Mouse (Mus musculus): ENCODE measurements at regions not wholly inside any gene's neighbourhood (a gene's known extent, or its start where the extent isn't known, plus 50 kb on each side); places are given as distances from the start of the nearest gene placed in this dataset.

DNA sequence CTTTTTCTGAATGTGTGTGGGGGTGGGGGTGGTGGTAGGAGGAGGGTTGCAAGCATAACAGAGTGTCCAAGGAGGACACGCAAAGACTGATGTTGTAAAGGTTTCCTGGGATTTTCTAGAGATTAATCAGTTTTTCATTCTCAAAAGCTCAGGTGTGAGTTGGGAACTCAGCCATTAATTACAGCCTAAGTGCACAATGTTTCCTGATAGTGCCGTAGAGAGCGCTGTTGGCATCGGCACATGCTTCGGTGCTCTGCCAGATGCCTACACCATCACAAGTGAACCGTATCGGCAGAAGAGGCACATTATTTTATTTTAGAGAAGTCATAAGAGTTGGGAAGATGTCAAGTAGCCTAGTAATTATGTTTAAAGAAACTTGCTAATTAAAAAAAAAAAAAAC, 388.9 kb downstream of the 1700129C05Rik start:
- TF ChIP-seq MYOG (IDR thresholded peaks at IDR 0.05; ENCODE audit: control insufficient read depth, extremely low read depth, insufficient read length) (no peak), MAX (IDR thresholded peaks at IDR 0.05) (no peak), CEBPB (IDR thresholded peaks at IDR 0.05; ENCODE audit: low read depth) (no peak), FOSL1 (IDR thresholded peaks at IDR 0.05; ENCODE audit: insufficient read depth, low read length, poor library complexity, severe bottlenecking) (no peak), CTCF (IDR thresholded peaks at IDR 0.05; ENCODE audit: control insufficient read depth, insufficient read depth, insufficient read length) (no peak), MYOD1 (IDR thresholded peaks at IDR 0.05; ENCODE audit: control insufficient read depth, insufficient read length, low read depth) (no peak), USF1 (IDR thresholded peaks at IDR 0.05; ENCODE audit: low read depth) (no peak)
- Histone ChIP-seq H3K79me3 (ENCODE audit: low read depth) (no peaks in the 10 kb centered on the region), H3K4me3 (ENCODE audit: insufficient read depth, poor library complexity, severe bottlenecking) (no peak overlapping the region), H3K27me3 (ENCODE audit: control insufficient read depth, insufficient read depth, insufficient read length) (no peaks in the 10 kb centered on the region), H3K79me2 (ENCODE audit: control insufficient read depth, insufficient read depth) (no peaks in the 10 kb centered on the region), H3ac (ENCODE audit: control insufficient read depth, insufficient read length, low read depth) (no peak overlapping the region), H3K36me3 (ENCODE audit: control insufficient read depth, insufficient read depth) (no peaks in the 10 kb centered on the region)

DNA sequence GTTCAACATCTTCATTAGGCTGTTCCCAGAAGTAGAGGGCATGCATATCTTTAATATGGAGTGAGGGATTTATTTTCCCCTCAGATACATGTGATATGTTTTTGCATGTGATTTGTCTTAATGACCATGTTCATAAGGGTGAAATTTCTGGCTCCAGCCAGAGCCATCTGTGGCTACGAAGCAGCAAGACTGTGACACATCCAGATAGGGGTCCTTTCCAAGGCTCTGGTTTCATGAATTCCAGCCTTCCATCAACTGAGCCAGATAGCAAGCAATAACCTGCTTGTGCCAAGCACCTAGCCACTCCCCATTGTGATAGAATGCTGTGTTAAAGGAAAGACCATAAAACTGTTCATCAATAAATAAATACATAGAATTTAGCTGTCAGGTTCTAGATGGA, 389.6 kb downstream of the 1700129C05Rik start:
- Histone ChIP-seq H3K79me2 (ENCODE audit: control insufficient read depth, insufficient read depth) (no peaks in the 10 kb centered on the region), H3K36me3 (ENCODE audit: control insufficient read depth, insufficient read depth) (no peaks in the 10 kb centered on the region), H3K27me3 (ENCODE audit: control insufficient read depth, insufficient read depth, insufficient read length) (no peaks in the 10 kb centered on the region), H3K4me3 (ENCODE audit: insufficient read depth, poor library complexity, severe bottlenecking) (no peak overlapping the region), H3K79me3 (ENCODE audit: low read depth) (no peaks in the 10 kb centered on the region), H3ac (ENCODE audit: control insufficient read depth, insufficient read length, low read depth) (no peak overlapping the region)
- TF ChIP-seq MYOD1 (IDR thresholded peaks at IDR 0.05; ENCODE audit: control insufficient read depth, insufficient read length, low read depth), result no peak
- TF ChIP-seq MYOG (IDR thresholded peaks at IDR 0.05; ENCODE audit: control insufficient read depth, extremely low read depth, insufficient read length), result no peak
- TF ChIP-seq FOSL1 (IDR thresholded peaks at IDR 0.05; ENCODE audit: insufficient read depth, low read length, poor library complexity, severe bottlenecking), result no peak
- no peak for TF ChIP-seq USF1 (IDR thresholded peaks at IDR 0.05; ENCODE audit: low read depth)
- no peak for TF ChIP-seq CEBPB (IDR thresholded peaks at IDR 0.05; ENCODE audit: low read depth)
- no peak for TF ChIP-seq MAX (IDR thresholded peaks at IDR 0.05)
- no peak for TF ChIP-seq CTCF (IDR thresholded peaks at IDR 0.05; ENCODE audit: control insufficient read depth, insufficient read depth, insufficient read length)

DNA sequence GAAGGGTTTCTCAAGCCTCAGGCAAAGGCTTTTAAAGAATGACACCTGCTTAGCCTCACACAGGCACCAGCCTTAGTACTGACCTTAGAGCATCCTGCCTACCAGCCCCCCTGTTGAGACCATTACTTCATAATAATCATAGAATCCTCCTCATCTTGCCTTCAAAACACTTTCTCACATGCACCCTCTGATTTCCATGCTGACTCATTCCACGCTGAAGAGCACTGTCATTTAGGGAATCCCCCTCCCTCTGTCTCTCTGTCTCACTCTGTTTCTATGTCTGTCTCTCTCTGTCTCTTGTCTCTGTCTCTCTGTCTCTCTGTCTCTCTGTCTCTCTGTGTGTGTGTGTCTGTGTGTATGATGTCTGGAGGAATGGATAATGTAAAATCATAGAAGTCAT, 416.3 kb downstream of the 1700129C05Rik start:
- H3K79me3 ChIP-seq (ENCODE audit: low read depth), result no peaks in the 10 kb centered on the region
- no peak overlapping the region for H3K4me3 ChIP-seq (ENCODE audit: insufficient read depth, poor library complexity, severe bottlenecking)
- H3K27me3 ChIP-seq (ENCODE audit: control insufficient read depth, insufficient read depth, insufficient read length), result no peaks in the 10 kb centered on the region
- no peaks in the 10 kb centered on the region for H3K79me2 ChIP-seq (ENCODE audit: control insufficient read depth, insufficient read depth)
- H3K36me3 ChIP-seq (ENCODE audit: control insufficient read depth, insufficient read depth), result no peaks in the 10 kb centered on the region
- no peak overlapping the region for H3ac ChIP-seq (ENCODE audit: control insufficient read depth, insufficient read length, low read depth)
- TF ChIP-seq CEBPB (IDR thresholded peaks at IDR 0.05; ENCODE audit: low read depth) (no peak), USF1 (IDR thresholded peaks at IDR 0.05; ENCODE audit: low read depth) (no peak), MAX (IDR thresholded peaks at IDR 0.05) (no peak), CTCF (IDR thresholded peaks at IDR 0.05; ENCODE audit: control insufficient read depth, insufficient read depth, insufficient read length) (no peak), FOSL1 (IDR thresholded peaks at IDR 0.05; ENCODE audit: insufficient read depth, low read length, poor library complexity, severe bottlenecking) (no peak), MYOD1 (IDR thresholded peaks at IDR 0.05; ENCODE audit: control insufficient read depth, insufficient read length, low read depth) (no peak), MYOG (IDR thresholded peaks at IDR 0.05; ENCODE audit: control insufficient read depth, extremely low read depth, insufficient read length) (no peak)

DNA sequence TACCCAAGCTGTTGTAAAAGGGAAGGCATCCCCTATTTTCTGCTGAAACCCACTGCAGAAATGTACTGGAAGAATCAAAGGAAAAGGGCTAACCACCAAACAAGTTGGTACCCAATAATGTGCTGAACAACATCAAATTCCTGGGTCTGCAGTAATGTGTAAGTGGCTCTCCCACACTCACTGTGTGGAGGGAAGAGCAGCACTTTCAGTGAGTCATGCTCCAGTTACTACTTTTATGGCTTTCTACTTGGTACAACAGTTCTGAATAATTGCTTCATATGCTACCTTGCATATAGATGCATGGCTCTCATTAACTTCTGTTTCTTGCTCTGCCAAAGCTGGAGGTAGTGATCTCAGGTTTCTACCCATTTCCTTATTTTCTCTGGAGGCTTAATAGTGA, 427.8 kb downstream of the 1700129C05Rik start:
- TF ChIP-seq FOSL1 (IDR thresholded peaks at IDR 0.05; ENCODE audit: insufficient read depth, low read length, poor library complexity, severe bottlenecking) (no peak), USF1 (IDR thresholded peaks at IDR 0.05; ENCODE audit: low read depth) (no peak), MYOG (IDR thresholded peaks at IDR 0.05; ENCODE audit: control insufficient read depth, extremely low read depth, insufficient read length) (no peak), CEBPB (IDR thresholded peaks at IDR 0.05; ENCODE audit: low read depth) (no peak), MYOD1 (IDR thresholded peaks at IDR 0.05; ENCODE audit: control insufficient read depth, insufficient read length, low read depth) (no peak), MAX (IDR thresholded peaks at IDR 0.05) (no peak), CTCF (IDR thresholded peaks at IDR 0.05; ENCODE audit: control insufficient read depth, insufficient read depth, insufficient read length) (no peak)
- H3K27me3 ChIP-seq (ENCODE audit: control insufficient read depth, insufficient read depth, insufficient read length), result no peaks in the 10 kb centered on the region

DNA sequence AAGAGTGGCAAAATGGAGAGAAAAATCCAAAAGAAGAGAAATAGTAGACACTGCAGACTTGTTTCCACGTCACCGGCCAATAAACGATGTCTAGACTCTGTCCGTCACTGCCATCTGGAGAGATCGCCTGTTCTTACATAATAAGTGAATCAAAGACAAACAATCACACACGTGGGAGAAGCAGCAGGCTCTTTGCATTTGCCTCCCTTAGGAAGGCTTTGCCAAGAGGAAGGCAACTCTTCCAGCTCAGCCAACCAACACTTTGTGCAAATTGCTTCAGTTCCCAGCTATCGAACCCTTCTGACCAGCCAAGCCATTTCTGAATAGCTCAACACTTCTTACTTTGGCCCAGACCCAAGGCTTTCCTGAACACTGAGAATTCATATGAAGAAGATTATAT, 432.8 kb downstream of the 1700129C05Rik start:
- Histone ChIP-seq H3K27me3 (ENCODE audit: control insufficient read depth, insufficient read depth, insufficient read length) (no peaks in the 10 kb centered on the region), H3K36me3 (ENCODE audit: control insufficient read depth, insufficient read depth) (no peaks in the 10 kb centered on the region), H3K79me3 (ENCODE audit: low read depth) (no peaks in the 10 kb centered on the region), H3K79me2 (ENCODE audit: control insufficient read depth, insufficient read depth) (no peaks in the 10 kb centered on the region), H3ac (ENCODE audit: control insufficient read depth, insufficient read length, low read depth) (no peak overlapping the region), H3K4me3 (ENCODE audit: insufficient read depth, poor library complexity, severe bottlenecking) (no peak overlapping the region)
- TF ChIP-seq MYOG (IDR thresholded peaks at IDR 0.05; ENCODE audit: control insufficient read depth, extremely low read depth, insufficient read length), result no peak

More for the DNA sequence above, 427.8 kb downstream of the 1700129C05Rik start:
- H3K36me3 ChIP-seq (ENCODE audit: control insufficient read depth, insufficient read depth), result no peaks in the 10 kb centered on the region
- no peak overlapping the region for H3ac ChIP-seq (ENCODE audit: control insufficient read depth, insufficient read length, low read depth)
- no peaks in the 10 kb centered on the region for H3K79me3 ChIP-seq (ENCODE audit: low read depth)
- H3K4me3 ChIP-seq (ENCODE audit: insufficient read depth, poor library complexity, severe bottlenecking), result no peak overlapping the region
- no peaks in the 10 kb centered on the region for H3K79me2 ChIP-seq (ENCODE audit: control insufficient read depth, insufficient read depth)

DNA sequence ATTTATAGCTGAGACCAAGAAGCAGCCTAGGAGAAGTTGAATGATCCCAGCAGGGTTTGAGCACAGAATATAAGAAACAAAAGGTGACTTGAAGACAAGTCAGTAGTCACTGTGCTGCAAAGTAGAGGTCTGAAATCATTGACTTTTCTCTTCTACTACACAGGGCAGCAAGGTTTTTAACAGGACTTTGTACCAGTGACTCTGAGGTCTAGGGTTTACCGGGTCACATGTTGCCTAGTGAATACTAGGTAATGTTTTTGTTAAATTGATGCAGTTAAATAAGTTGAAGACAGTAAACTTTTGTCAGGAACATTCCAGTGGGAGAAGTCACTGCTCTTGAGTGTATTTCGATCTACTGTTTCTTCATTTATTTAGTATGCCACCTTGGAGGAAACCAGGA, 433.4 kb downstream of the 1700129C05Rik start:
- no peak for TF ChIP-seq MYOD1 (IDR thresholded peaks at IDR 0.05; ENCODE audit: control insufficient read depth, insufficient read length, low read depth)
- TF ChIP-seq CTCF (IDR thresholded peaks at IDR 0.05; ENCODE audit: control insufficient read depth, insufficient read depth, insufficient read length), result no peak
- no peak for TF ChIP-seq MAX (IDR thresholded peaks at IDR 0.05)
- no peak for TF ChIP-seq FOSL1 (IDR thresholded peaks at IDR 0.05; ENCODE audit: insufficient read depth, low read length, poor library complexity, severe bottlenecking)
- no peak for TF ChIP-seq MYOG (IDR thresholded peaks at IDR 0.05; ENCODE audit: control insufficient read depth, extremely low read depth, insufficient read length)
- no peak for TF ChIP-seq USF1 (IDR thresholded peaks at IDR 0.05; ENCODE audit: low read depth)
- no peak for TF ChIP-seq CEBPB (IDR thresholded peaks at IDR 0.05; ENCODE audit: low read depth)
- no peak overlapping the region for H3ac ChIP-seq (ENCODE audit: control insufficient read depth, insufficient read length, low read depth)
- H3K36me3 ChIP-seq (ENCODE audit: control insufficient read depth, insufficient read depth), result no peaks in the 10 kb centered on the region
- H3K79me2 ChIP-seq (ENCODE audit: control insufficient read depth, insufficient read depth), result no peaks in the 10 kb centered on the region
- H3K79me3 ChIP-seq (ENCODE audit: low read depth), result no peaks in the 10 kb centered on the region
- H3K27me3 ChIP-seq (ENCODE audit: control insufficient read depth, insufficient read depth, insufficient read length), result no peaks in the 10 kb centered on the region
- H3K4me3 ChIP-seq (ENCODE audit: insufficient read depth, poor library complexity, severe bottlenecking), result no peak overlapping the region

All from C2C12 (cell line).